Mouse (Mus musculus) liver, postnatal 0 days (tissue): Measurements from ENCODE around the gene Fbxo9. TPM values are rescaled to one million over a fixed set of nuclear protein-coding genes. Genes with fewer than 3 reads are reported as not detected.
"Not testable (repeated sequence)": the region's sequence is repeated elsewhere in the genome, so short reads cannot be mapped to it uniquely, and the experiment has no call there.

Experiments used
- ATAC-seq: fragments of 200-750 bp; cut with Nextera tagmentation; 2 replicates; pipeline ENCODE4 v1.8.0; 2017; ENCODE audit warnings: mild to moderate bottlenecking, moderate library complexity
- DNase-seq: peaks from one replicate; pipeline ENCODE4 v3.0.0-alpha.2; 2016
- H3K27ac ChIP-seq: fragments of 300-500 bp; sonication (generic); 2 replicates; pipeline ENCODE4 v1.5.1; 2014; ENCODE audit warnings: antibody characterized with exemption, moderate library complexity, mild to moderate bottlenecking, low read depth
- H3K27me3 ChIP-seq: fragments of 300-500 bp; sonication (generic); 2 replicates; pipeline ENCODE4 v1.6.1; 2014; ENCODE audit warnings: low read length, control low read depth, mixed read lengths; ENCODE audit not compliant: insufficient read depth
- H3K36me3 ChIP-seq: fragments of 300-500 bp; sonication (generic); replicated peaks from 2 replicates; pipeline ENCODE4 v1.6.1; 2014; ENCODE audit warnings: mild to moderate bottlenecking, control low read depth, low read length, moderate library complexity, mixed read lengths; ENCODE audit not compliant: insufficient read depth
- H3K4me1 ChIP-seq: fragments of 300-500 bp; sonication (generic); 2 replicates; pipeline ENCODE4 v1.6.1; 2014; ENCODE audit warnings: antibody characterized with exemption, mild to moderate bottlenecking, control low read depth; ENCODE audit not compliant: insufficient read depth
- H3K4me2 ChIP-seq: fragments of 300-500 bp; sonication (generic); 2 replicates; pipeline ENCODE4 v1.6.1; 2014; ENCODE audit warnings: low read depth, mild to moderate bottlenecking, low read length, moderate library complexity, mixed read lengths
- H3K4me3 ChIP-seq: fragments of 300-500 bp; sonication (generic); 2 replicates; pipeline ENCODE4 v1.5.1; 2014; ENCODE audit warnings: low read depth, low read length
- H3K9ac ChIP-seq: fragments of 300-500 bp; sonication (generic); replicated peaks from 2 replicates; pipeline ENCODE4 v1.6.1; 2014; ENCODE audit warnings: mild to moderate bottlenecking, moderate library complexity
- H3K9me3 ChIP-seq: fragments of 300-500 bp; sonication (generic); 2 replicates; pipeline ENCODE4 v1.6.1; 2016; ENCODE audit warnings: mild to moderate bottlenecking, control low read depth, low read length, mixed read lengths
- CTCF ChIP-seq: sonication (generic); IDR thresholded peaks from 2 replicates; pipeline ENCODE4 v1.5.1; 2016; ENCODE audit warnings: antibody characterized with exemption, low read depth
- EP300 ChIP-seq: IDR thresholded peaks from 2 replicates; pipeline ENCODE4 v1.6.1; 2016; ENCODE audit warnings: antibody characterized with exemption, low read depth, mild to moderate bottlenecking
- WGBS: fragments of 180-500 bp; shearing (Covaris S2); extraction: QIAGEN DNeasy Blood & Tissue Kit; methylation state at CpG from one replicate; pipeline ENCODE4 v1.1.7; 2014; ENCODE audit not compliant: insufficient replicate concordance; 5-methylcytosine and 5-hydroxymethylcytosine counted together
- polyA plus RNA-seq: library from polyadenylated mRNA; unstranded; fragments of >200 nt; fragmentation: Nextera tagmentation; extraction: Ambion mirVana; gene quantifications from 2 replicates; pipeline ENCODE4 v1.2.1, GENCODE M21; 2015

Fbxo9 gene
- 45.7 and 54.0 TPM in 2 replicates for polyA plus RNA-seq

GRCm38 (mm10) chr9:78108796-78109239, at the start of gene Fbxo9, which contains the start of gene Ick:
Gene Fbxo9, minus strand, starts transcription at chr9:78109065.
Gene Ick, plus strand, starts transcription at chr9:78109192.
- peak; percentile 89 for DNase-seq

GRCm38 (mm10) chr9:78157221-78157620, 48.4 kb upstream of the Fbxo9 start:
- Histone ChIP-seq H3K9me3 (no peaks in the 10 kb centered on the region), H3K4me3 (no peak overlapping the region), H3K4me2 (no peak overlapping the region), H3K27me3 (no peaks in the 10 kb centered on the region), H3K27ac (peak overlapping the region; percentile 44; the same call in 1 of the 2 replicates), H3K9ac (no peak overlapping the region), H3K4me1 (0 out of 2 replicates have a peak, but pooled peaks cover 3% of the 10 kb centered on the region), H3K36me3 (peaks cover 32% of the 10 kb centered on the region)
- DNase-seq (no peak), ATAC-seq (peak; percentile 45; the same call in 1 of the 2 replicates)
- 50% methylated on average over 1 of the region's 1 CpGs for WGBS
- TF ChIP-seq CTCF (no peak), EP300 (no peak)

More at GRCm38 (mm10) chr9:78108796-78109239, at the start of gene Fbxo9, which contains the start of gene Ick:
- H3K36me3 ChIP-seq = peaks cover 6% of the 10 kb centered on the region; the same call in 1 of the 2 replicates
- H3K27me3 ChIP-seq = no peaks in the 10 kb centered on the region
- peak; percentile 83 for ATAC-seq
- peak within 1 kb of the TSS; percentile 98 for H3K27ac ChIP-seq
- peak within 1 kb of the TSS; percentile 81 for H3K4me3 ChIP-seq
- under 1% methylated on average over 20 of the region's 20 CpGs for WGBS
- no peaks in the 10 kb centered on the region for H3K9me3 ChIP-seq
- H3K4me2 ChIP-seq = peak within 1 kb of the TSS; percentile 84
- H3K9ac ChIP-seq = peak within 1 kb of the TSS; percentile 92
- TF ChIP-seq CTCF (no peak), EP300 (no peak)
- H3K4me1 ChIP-seq = peaks cover 36% of the 10 kb centered on the region

GRCm38 (mm10) chr9:78154211-78154977, 45.5 kb upstream of the Fbxo9 start:
- no peak overlapping the region for H3K4me3 ChIP-seq
- H3K4me2 ChIP-seq = no peak overlapping the region
- DNase-seq = no peak
- H3K36me3 ChIP-seq = peaks cover 14% of the 10 kb centered on the region
- H3K27me3 ChIP-seq = no peaks in the 10 kb centered on the region
- no peak for TF ChIP-seq EP300
- no peak for TF ChIP-seq CTCF
- no peak for ATAC-seq
- 0 out of 2 replicates have a peak overlapping the region, but pooled peaks have one; percentile 34 for H3K27ac ChIP-seq
- H3K9ac ChIP-seq = no peak overlapping the region
- H3K4me1 ChIP-seq = 0 out of 2 replicates have a peak, but pooled peaks cover 3% of the 10 kb centered on the region
- 72% methylated on average over 11 of the region's 11 CpGs for WGBS
- no peaks in the 10 kb centered on the region for H3K9me3 ChIP-seq

- ATAC-seq, DNase-seq, H3K9ac ChIP-seq, H3K27ac ChIP-seq, H3K4me2 ChIP-seq, H3K4me3 ChIP-seq, H3K27me3 ChIP-seq, H3K9me3 ChIP-seq, H3K4me1 ChIP-seq, H3K36me3 ChIP-seq: not testable (repeated sequence)
- 81% methylated on average over 2 of the region's 2 CpGs for WGBS
These were observed 40.9 kb upstream of the Fbxo9 start for GRCm38 (mm10) chr9:78149770-78150169.

- Histone ChIP-seq H3K4me2 (no peak overlapping the region), H3K4me1 (no peaks in the 10 kb centered on the region), H3K27me3 (no peaks in the 10 kb centered on the region), H3K9me3 (no peaks in the 10 kb centered on the region), H3K36me3 (no peaks in the 10 kb centered on the region; the same call in 1 of the 2 replicates), H3K9ac (no peak overlapping the region), H3K27ac (no peak overlapping the region), H3K4me3 (no peak overlapping the region)
- ATAC-seq (no peak), DNase-seq (no peak)
- WGBS = 76% methylated on average over 6 of the region's 6 CpGs
- TF ChIP-seq CTCF (no peak), EP300 (no peak)
These were observed 39.3 kb upstream of the Fbxo9 start for GRCm38 (mm10) chr9:78148149-78148548.

GRCm38 (mm10) chr9:78146627-78147026, 37.8 kb upstream of the Fbxo9 start:
- no peak for ATAC-seq
- Histone ChIP-seq H3K9ac (no peak overlapping the region), H3K4me2 (no peak overlapping the region), H3K36me3 (peaks cover 4% of the 10 kb centered on the region), H3K9me3 (no peaks in the 10 kb centered on the region), H3K4me3 (no peak overlapping the region), H3K27ac (no peak overlapping the region), H3K4me1 (no peaks in the 10 kb centered on the region), H3K27me3 (no peaks in the 10 kb centered on the region)
- 82% methylated on average over 6 of the region's 6 CpGs for WGBS
- DNase-seq = no peak
- TF ChIP-seq CTCF (no peak), EP300 (no peak)
